Mouse (Mus musculus): ENCODE data around the gene Olfr1413.

Olfr1413 gene

GRCm38 (mm10) chr1:92571022-92571421 lies at the start of gene Olfr1413:
Gene Olfr1413, plus strand, starts transcription at chr1:92571322.
- DNase-seq (ENCODE audit: low read depth), result no peak

DNA sequence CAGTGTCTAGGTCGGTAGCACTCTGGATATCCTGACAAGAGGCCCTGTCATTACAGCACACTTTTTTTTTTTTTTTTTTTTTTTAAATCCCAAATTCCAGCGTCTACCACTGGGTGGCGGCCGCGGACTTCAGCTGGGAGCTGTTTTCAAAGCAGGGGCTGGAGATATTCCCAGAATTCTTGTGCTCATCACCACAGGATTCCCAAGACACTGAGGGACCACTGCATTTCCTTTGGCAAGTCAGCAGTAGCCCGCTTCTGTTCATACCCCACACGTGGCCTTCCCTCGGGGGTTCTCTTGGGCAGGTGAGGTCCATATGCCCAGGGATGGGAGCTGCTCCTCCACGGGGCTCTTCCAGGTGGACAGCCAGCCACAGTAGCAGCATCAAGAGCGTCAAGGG lies 49.7 kb upstream of the Olfr1413 start:
- DNase-seq (ENCODE audit: low read depth), result peak; percentile 6

DNA sequence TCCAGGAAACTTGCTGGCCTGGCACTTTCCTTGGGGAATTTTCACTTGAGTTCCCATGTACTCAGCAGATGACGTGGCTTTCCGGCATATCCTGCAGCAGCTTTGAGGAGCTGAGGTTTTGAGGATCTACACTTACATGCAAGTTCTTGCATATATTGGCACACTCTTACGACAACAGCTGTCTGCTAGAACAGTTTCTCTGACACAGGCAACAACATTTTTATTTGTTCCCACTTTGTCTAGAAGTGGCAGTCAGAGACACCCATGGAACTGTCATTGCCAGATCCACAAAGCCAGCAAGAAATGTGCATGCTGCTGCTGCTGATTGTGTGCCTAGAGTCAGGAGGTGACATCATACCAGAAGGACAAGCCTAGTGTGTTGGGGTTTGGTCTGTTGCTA lies 47.4 kb upstream of the Olfr1413 start:
- no peak for DNase-seq (ENCODE audit: low read depth)

DNA sequence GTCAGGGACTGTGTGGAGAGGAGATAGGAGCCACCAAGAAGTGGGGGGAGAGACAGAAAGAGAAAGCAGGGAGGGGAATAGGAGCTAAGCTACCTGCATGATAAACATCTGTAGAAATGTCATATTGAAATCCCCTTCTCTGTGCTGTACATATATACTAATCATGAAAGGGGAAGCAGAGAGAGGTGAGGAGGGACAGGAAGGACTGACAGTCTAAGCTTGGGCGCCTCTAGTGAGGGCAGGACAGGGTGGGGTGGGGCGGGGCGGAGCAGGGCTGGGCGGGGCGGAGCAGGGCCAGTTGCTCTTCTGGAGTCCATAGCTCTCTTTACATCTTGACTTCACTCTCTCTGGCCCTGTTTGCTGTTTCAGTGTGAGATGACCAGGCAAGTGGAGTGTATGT lies 34.1 kb upstream of the Olfr1413 start:
- no peak for DNase-seq (ENCODE audit: low read depth)

- no peak for DNase-seq (ENCODE audit: low read depth)
Observed at GRCm38 (mm10) chr1:92539071-92539470, 32.1 kb upstream of the Olfr1413 start.

GRCm38 (mm10) chr1:92545929-92546328 lies 25.2 kb upstream of the Olfr1413 start:
- no peak for DNase-seq (ENCODE audit: low read depth)

GRCm38 (mm10) chr1:92585479-92585878 lies 14.4 kb downstream of the Olfr1413 start, which contains the start of gene Olfr1412:
Gene Olfr1412, plus strand, starts transcription at chr1:92585779.
- no peak for DNase-seq (ENCODE audit: low read depth)

- no peak for DNase-seq (ENCODE audit: low read depth)
Observed at GRCm38 (mm10) chr1:92594111-92594510, 23.0 kb downstream of the Olfr1413 start, which contains the start of gene Olfr1411. Gene Olfr1411, plus strand, starts transcription at chr1:92594411.

DNA sequence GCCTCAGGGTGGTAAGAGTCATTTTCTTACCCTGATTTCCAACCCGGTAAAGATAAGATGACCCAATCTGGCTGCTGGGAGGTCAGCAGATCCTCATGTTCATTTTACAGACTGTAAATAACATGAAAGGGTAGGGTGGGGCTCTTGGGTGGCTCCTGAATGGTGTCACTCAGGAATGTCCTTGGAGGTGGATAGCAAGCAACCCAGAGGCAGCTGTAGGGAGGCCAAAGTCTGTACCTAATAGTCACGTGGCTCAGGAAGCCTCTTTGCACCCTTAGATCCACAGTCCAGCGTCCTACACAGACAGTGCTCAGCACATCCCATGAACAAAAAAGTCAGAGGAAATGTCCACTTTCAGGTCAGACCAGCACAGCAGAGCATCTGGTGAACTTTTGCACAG lies 24.9 kb downstream of the Olfr1413 start:
- no peak for DNase-seq (ENCODE audit: low read depth)

DNA sequence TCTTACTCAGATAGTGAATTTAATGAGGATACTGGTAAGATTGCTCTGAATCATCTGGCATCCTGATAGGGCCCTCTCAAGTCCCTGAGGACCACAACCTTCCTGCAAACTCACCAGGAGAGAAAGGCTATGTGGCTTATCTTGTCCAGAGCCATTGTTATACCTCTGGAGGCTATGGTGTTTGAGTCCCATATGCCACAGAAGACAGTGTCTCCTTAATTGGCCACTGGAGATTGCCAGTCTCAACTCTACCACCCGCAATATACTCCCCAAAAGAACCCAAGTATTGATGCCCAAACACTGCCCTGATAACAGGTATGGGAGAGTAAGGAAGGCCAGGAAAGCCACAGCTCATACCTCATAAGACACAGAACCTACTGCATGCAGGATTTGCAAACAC lies 34.4 kb downstream of the Olfr1413 start, which contains the start of gene Olfr1410:
Gene Olfr1410, plus strand, starts transcription at position 301 of the 400 bp plus-strand sequence.
- no peak for DNase-seq (ENCODE audit: low read depth)

GRCm38 (mm10) chr1:92607711-92608110 lies 36.6 kb downstream of the Olfr1413 start:
- no peak for DNase-seq (ENCODE audit: low read depth)

DNA sequence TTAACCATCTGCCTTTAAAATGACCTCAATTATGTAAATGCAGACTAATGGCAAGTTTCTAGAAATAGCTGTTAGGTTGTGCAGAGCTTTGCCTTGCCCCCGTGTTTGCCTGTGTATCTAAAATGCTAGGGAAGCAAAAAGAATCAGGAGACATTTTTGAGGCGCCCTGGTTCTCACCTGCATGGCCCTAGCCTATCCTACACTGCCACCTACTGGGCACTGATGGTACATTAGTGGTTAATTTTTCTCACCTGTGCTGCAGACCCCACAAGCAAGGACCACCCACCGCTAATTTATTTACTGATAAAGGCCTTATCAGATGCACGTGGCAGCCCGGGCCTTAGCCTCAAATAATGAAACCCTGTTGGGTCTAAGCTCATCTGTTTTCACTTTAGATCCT lies 39.9 kb downstream of the Olfr1413 start:
- DNase-seq (ENCODE audit: low read depth), result peak; percentile 10

DNA sequence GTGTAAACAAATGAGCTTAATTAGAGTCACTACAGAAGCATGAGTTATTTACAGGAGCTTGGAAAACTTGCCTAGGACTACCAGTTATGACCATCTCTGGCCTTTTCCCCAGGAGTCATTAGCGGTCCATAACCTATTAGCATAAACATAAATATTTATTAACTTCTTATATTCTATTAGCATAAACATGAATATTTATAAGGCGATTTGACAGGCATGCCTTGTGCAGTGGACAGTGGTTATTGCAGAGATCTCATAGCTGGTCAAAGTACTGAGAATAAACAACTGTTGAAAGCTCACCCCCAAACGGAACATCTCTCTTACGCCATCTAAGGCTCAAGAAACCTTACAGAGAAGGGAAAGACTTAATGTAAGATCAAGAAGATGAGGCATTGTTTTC lies 42.1 kb downstream of the Olfr1413 start:
- no peak for DNase-seq (ENCODE audit: low read depth)

GRCm38 (mm10) chr1:92614516-92614915 lies 43.4 kb downstream of the Olfr1413 start:
- DNase-seq (ENCODE audit: low read depth), result no peak

DNA sequence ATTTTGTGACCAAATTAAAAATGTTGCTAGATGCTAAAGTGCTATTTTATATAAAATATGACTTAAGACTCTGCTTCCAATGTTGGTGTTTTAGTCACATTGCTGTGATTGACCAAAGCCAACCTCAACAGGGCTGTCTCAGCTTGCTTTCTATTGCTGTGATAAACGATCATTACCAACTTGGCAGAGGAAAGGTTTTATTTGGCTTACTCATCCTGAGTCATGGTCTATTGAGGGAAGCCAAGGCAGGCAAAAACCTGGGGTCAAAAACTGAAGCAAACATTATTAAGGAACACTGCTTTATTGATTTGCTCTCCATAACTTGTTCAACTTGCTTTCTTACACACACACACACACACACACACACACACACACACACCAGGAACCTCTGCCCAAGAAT lies 44.9 kb downstream of the Olfr1413 start:
- DNase-seq (ENCODE audit: low read depth), result no peak

DNA sequence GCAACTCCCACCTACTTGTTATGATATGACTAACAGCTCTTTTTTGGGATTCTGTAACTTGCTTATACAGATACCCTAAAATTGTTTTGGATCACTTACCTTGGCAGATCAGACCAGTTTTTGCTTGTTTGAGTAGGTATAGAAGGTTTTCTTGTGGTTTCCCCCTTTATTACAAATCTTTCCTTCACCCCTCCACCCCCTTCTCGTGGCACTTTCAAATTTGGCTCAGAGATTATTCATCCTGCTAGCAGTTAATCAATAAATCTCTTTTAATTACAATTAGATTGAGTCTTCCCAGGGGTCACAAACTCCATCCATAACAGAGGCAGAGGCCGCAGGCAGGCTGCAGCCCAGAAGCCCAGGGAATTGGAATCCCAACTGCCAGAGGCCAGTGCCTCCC lies 46.4 kb downstream of the Olfr1413 start, which contains the start of gene Olfr12:
Gene Olfr12, plus strand, starts transcription at position 301 of the 400 bp plus-strand sequence.
- DNase-seq (ENCODE audit: low read depth), result no peak

- DNase-seq (ENCODE audit: low read depth), result no peak
Observed at GRCm38 (mm10) chr1:92618360-92618759, 47.2 kb downstream of the Olfr1413 start.

Data from c-Kit-positive CD71-positive TER-119-negative erythroid progenitor cells, embryonic 14.5 days (primary cell).